Mouse (Mus musculus) hindbrain, embryonic 15.5 days (tissue): ENCODE data around the gene Oprm1. TPM values are rescaled to one million over a fixed set of nuclear protein-coding genes. Genes with fewer than 3 reads are reported as not detected.

Experiments used
- ATAC-seq: fragments of 200-750 bp; cut with Nextera tagmentation; 2 replicates; pipeline ENCODE4 v1.8.0; 2017; ENCODE audit warnings: low read depth, moderate number of reproducible peaks, moderate TSS enrichment; ENCODE audit not compliant: low FRiP score
- H3K27ac ChIP-seq: fragments of 300-500 bp; sonication (generic); replicated peaks from 2 replicates; pipeline ENCODE4 v1.5.1; 2015; ENCODE audit warnings: mild to moderate bottlenecking, inconsistent platforms
- H3K27me3 ChIP-seq: fragments of 300-500 bp; sonication (generic); 2 replicates; pipeline ENCODE4 v1.6.1; 2015; ENCODE audit warnings: control low read depth, inconsistent platforms
- H3K36me3 ChIP-seq: fragments of 300-500 bp; sonication (generic); 2 replicates; pipeline ENCODE4 v1.6.1; 2015; ENCODE audit warnings: control low read depth, inconsistent platforms
- H3K4me1 ChIP-seq: fragments of 300-500 bp; sonication (generic); replicated peaks from 2 replicates; pipeline ENCODE4 v1.6.1; 2015; ENCODE audit warnings: control low read depth, inconsistent platforms
- H3K4me2 ChIP-seq: fragments of 300-500 bp; sonication (generic); 2 replicates; pipeline ENCODE4 v1.6.1; 2015; ENCODE audit warnings: moderate library complexity, mild to moderate bottlenecking, inconsistent platforms
- H3K4me3 ChIP-seq: fragments of 300-500 bp; sonication (generic); 2 replicates; pipeline ENCODE4 v1.5.1; 2015; ENCODE audit warnings: mild to moderate bottlenecking, inconsistent platforms
- H3K9ac ChIP-seq: fragments of 300-500 bp; sonication (generic); 2 replicates; pipeline ENCODE4 v1.6.1; 2015; ENCODE audit warnings: inconsistent platforms
- H3K9me3 ChIP-seq: fragments of 300-500 bp; sonication (generic); 2 replicates; pipeline ENCODE4 v1.6.1; 2016; ENCODE audit warnings: control low read depth, inconsistent platforms
- WGBS: fragments of 180-500 bp; shearing (Covaris S2); methylation state at CpG from one replicate; pipeline ENCODE4 v1.1.7; 2015; 5-methylcytosine and 5-hydroxymethylcytosine counted together
- polyA plus RNA-seq: library from polyadenylated mRNA; unstranded; fragments of >200 nt; fragmentation: Nextera tagmentation; extraction: Ambion mirVana; gene quantifications from 2 replicates; pipeline ENCODE4 v1.2.1, GENCODE M21; 2015

Oprm1 gene
- polyA plus RNA-seq, 1 experiment from 2014 or later, result 2.9 TPM

DNA sequence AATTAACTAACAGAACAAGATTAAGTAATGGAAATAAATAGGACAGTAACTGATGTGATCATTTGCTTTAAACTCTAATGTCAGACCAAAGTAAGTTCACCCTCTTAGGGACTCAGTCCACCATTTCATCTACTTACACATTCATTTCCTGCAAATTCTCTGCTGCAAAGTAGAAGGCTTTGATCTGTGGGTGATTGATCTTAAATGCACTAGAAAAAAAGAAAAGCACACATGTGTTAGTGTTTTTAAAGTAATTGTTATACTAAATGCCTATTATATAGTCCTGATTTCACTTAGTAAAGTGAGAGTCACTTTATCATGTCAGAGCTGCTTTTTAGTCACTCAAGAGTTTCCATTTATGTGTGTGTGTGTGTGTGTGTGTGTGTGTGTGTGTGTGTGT is 196.2 kb downstream of the Oprm1 start:
- H3K27me3 ChIP-seq, result no peaks in the 10 kb centered on the region
- no peaks in the 10 kb centered on the region for H3K4me1 ChIP-seq
- no peak overlapping the region for H3K9ac ChIP-seq
- ATAC-seq, result no peak
- no peak overlapping the region for H3K4me3 ChIP-seq
- no peak overlapping the region for H3K4me2 ChIP-seq
- no peaks in the 10 kb centered on the region for H3K9me3 ChIP-seq
- H3K36me3 ChIP-seq, result no peaks in the 10 kb centered on the region
- no peak overlapping the region for H3K27ac ChIP-seq

GRCm38 (mm10) chr10:6956357-6956756 is 198.1 kb downstream of the Oprm1 start:
- 93% methylated on average over 2 of the region's 2 CpGs for WGBS
- H3K4me2 ChIP-seq, result no peak overlapping the region
- H3K27me3 ChIP-seq, result no peaks in the 10 kb centered on the region
- H3K9me3 ChIP-seq, result no peaks in the 10 kb centered on the region
- H3K9ac ChIP-seq, result no peak overlapping the region
- no peaks in the 10 kb centered on the region for H3K4me1 ChIP-seq
- ATAC-seq, result no peak
- no peaks in the 10 kb centered on the region for H3K36me3 ChIP-seq
- H3K4me3 ChIP-seq, result no peak overlapping the region
- no peak overlapping the region for H3K27ac ChIP-seq

GRCm38 (mm10) chr10:6958791-6959190 is 200.5 kb downstream of the Oprm1 start:
- Histone ChIP-seq H3K9ac (no peak overlapping the region), H3K4me2 (no peak overlapping the region), H3K4me3 (no peak overlapping the region), H3K27me3 (no peaks in the 10 kb centered on the region), H3K9me3 (no peaks in the 10 kb centered on the region), H3K4me1 (no peaks in the 10 kb centered on the region), H3K27ac (no peak overlapping the region), H3K36me3 (no peaks in the 10 kb centered on the region)
- WGBS, result 72% methylated on average over 5 of the region's 5 CpGs
- ATAC-seq, result no peak

- no peak overlapping the region for H3K4me3 ChIP-seq
- ATAC-seq, result peak; percentile 51; the same call in 1 of the 2 replicates
- H3K9me3 ChIP-seq, result no peaks in the 10 kb centered on the region
- no peaks in the 10 kb centered on the region for H3K27me3 ChIP-seq
- no peak overlapping the region for H3K27ac ChIP-seq
- H3K36me3 ChIP-seq, result no peaks in the 10 kb centered on the region
- WGBS, result 69% methylated on average over 8 of the region's 8 CpGs
- no peak overlapping the region for H3K9ac ChIP-seq
- no peaks in the 10 kb centered on the region for H3K4me1 ChIP-seq
- no peak overlapping the region for H3K4me2 ChIP-seq
These were observed 209.4 kb downstream of the Oprm1 start for GRCm38 (mm10) chr10:6967588-6968242.

- no peak for ATAC-seq
- H3K27ac ChIP-seq, result no peak overlapping the region
- H3K4me3 ChIP-seq, result no peak overlapping the region
- no peaks in the 10 kb centered on the region for H3K27me3 ChIP-seq
- H3K4me1 ChIP-seq, result no peaks in the 10 kb centered on the region
- 68% methylated on average over 1 of the region's 1 CpGs for WGBS
- no peaks in the 10 kb centered on the region for H3K9me3 ChIP-seq
- no peak overlapping the region for H3K4me2 ChIP-seq
- no peak overlapping the region for H3K9ac ChIP-seq
- H3K36me3 ChIP-seq, result no peaks in the 10 kb centered on the region
These were observed 210.0 kb downstream of the Oprm1 start for GRCm38 (mm10) chr10:6968334-6968733.

GRCm38 (mm10) chr10:6977843-6978242 is 219.5 kb downstream of the Oprm1 start:
- Histone ChIP-seq H3K4me3 (no peak overlapping the region), H3K9me3 (no peaks in the 10 kb centered on the region), H3K9ac (no peak overlapping the region), H3K27me3 (no peaks in the 10 kb centered on the region), H3K4me1 (peaks cover 9% of the 10 kb centered on the region; the same call in 1 of the 2 replicates), H3K36me3 (no peaks in the 10 kb centered on the region), H3K4me2 (no peak overlapping the region), H3K27ac (no peak overlapping the region)
- WGBS, result 71% methylated on average over 2 of the region's 2 CpGs
- no peak for ATAC-seq

DNA sequence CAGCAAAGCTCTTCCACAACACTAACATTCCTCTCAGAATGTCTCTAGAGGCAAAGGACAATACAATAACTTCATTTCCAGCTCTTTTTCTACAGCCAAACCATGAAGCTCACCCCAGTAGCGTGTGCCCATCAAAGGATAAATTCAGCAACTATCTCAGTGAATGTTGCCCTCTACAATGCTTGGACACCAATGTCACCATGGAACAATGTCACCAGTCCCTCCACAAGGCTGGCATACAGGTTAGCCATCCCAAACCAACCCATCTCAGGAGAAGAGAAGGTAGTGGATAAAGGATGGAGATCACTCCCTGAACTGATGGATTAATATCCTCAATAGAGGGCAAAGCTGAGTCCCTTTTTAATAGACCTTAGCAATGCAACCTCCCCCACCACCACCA is 220.4 kb downstream of the Oprm1 start:
- 100% methylated on average over 1 of the region's 1 CpGs for WGBS
- H3K9me3 ChIP-seq, result no peaks in the 10 kb centered on the region
- no peaks in the 10 kb centered on the region for H3K36me3 ChIP-seq
- H3K27me3 ChIP-seq, result no peaks in the 10 kb centered on the region
- H3K4me2 ChIP-seq, result peak overlapping the region; percentile 56; the same call in 1 of the 2 replicates
- 0 out of 2 replicates have a peak overlapping the region, but pooled peaks have one; percentile 1 for H3K4me3 ChIP-seq
- no peak for ATAC-seq
- H3K27ac ChIP-seq, result no peak overlapping the region
- peaks cover 9% of the 10 kb centered on the region; the same call in 1 of the 2 replicates for H3K4me1 ChIP-seq
- no peak overlapping the region for H3K9ac ChIP-seq

GRCm38 (mm10) chr10:6979216-6979615 is 220.9 kb downstream of the Oprm1 start:
- H3K27ac ChIP-seq, result peak overlapping the region; percentile 69; the same call in 1 of the 2 replicates
- 0 out of 2 replicates have a peak, but pooled peaks have one; percentile 35 for ATAC-seq
- no peaks in the 10 kb centered on the region for H3K36me3 ChIP-seq
- H3K4me1 ChIP-seq, result peaks cover 9% of the 10 kb centered on the region; the same call in 1 of the 2 replicates
- no peak overlapping the region; the same call in 1 of the 2 replicates for H3K9ac ChIP-seq
- H3K4me3 ChIP-seq, result peak overlapping the region; percentile 33
- WGBS, result 47% methylated on average over 7 of the region's 7 CpGs
- H3K27me3 ChIP-seq, result no peaks in the 10 kb centered on the region
- peak overlapping the region; percentile 56 for H3K4me2 ChIP-seq
- H3K9me3 ChIP-seq, result no peaks in the 10 kb centered on the region

DNA sequence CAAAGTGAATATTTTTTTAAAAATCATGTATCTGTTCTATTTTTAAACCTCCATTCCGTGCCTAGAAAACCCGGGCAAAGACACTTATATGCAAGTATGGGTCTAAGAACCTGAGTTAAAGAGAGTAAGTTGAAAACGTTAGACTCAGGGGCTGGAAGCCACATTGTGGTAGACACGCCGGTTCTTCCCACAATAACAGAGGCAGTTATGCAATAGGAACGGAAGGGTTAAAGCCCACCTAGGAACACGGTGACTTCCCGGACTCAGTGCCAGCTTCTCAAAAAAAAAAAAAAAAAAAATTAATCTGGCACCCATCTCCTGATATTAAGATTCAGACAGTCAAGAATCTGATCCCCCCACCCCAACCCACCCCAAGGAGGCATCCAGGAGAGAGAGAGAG is 221.5 kb downstream of the Oprm1 start:
- no peaks in the 10 kb centered on the region for H3K27me3 ChIP-seq
- WGBS, result 40% methylated on average over 8 of the region's 8 CpGs
- no peaks in the 10 kb centered on the region for H3K9me3 ChIP-seq
- peaks cover 9% of the 10 kb centered on the region; the same call in 1 of the 2 replicates for H3K4me1 ChIP-seq
- 0 out of 2 replicates have a peak, but pooled peaks have one; percentile 61 for ATAC-seq
- H3K27ac ChIP-seq, result peak overlapping the region; percentile 69
- no peaks in the 10 kb centered on the region for H3K36me3 ChIP-seq
- H3K4me2 ChIP-seq, result peak overlapping the region; percentile 56
- 0 out of 2 replicates have a peak overlapping the region, but pooled peaks have one; percentile 27 for H3K9ac ChIP-seq
- H3K4me3 ChIP-seq, result peak overlapping the region; percentile 33

DNA sequence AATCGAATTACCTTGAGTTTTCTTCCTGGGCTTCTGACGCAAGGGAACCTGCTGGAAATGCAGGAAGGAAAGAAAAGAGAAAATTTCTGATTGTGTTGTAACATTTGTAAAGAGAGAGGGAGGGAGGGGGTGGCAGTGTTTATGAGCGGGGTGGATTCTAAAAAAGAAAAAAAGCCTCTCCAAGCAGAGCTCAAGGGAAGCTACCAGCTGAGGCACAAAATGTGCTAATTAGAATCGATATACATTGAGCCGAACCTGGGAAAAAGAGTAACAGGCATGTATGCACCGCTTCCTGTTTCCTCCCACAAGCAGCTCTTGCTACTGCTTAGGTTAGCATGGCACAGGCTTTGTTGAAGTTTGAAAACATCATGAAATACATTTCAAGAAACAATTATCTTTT is 221.9 kb downstream of the Oprm1 start:
- Histone ChIP-seq H3K36me3 (no peaks in the 10 kb centered on the region), H3K4me3 (peak overlapping the region; percentile 33), H3K27ac (peak overlapping the region; percentile 69), H3K4me1 (peaks cover 9% of the 10 kb centered on the region; the same call in 1 of the 2 replicates), H3K9ac (0 out of 2 replicates have a peak overlapping the region, but pooled peaks have one; percentile 27), H3K27me3 (no peaks in the 10 kb centered on the region), H3K4me2 (peak overlapping the region; percentile 56), H3K9me3 (no peaks in the 10 kb centered on the region)
- peak; percentile 63; the same call in 1 of the 2 replicates for ATAC-seq
- 22% methylated on average over 6 of the region's 6 CpGs for WGBS

- Histone ChIP-seq H3K36me3 (no peaks in the 10 kb centered on the region), H3K9me3 (no peaks in the 10 kb centered on the region), H3K4me3 (no peak overlapping the region), H3K9ac (no peak overlapping the region), H3K4me1 (peaks cover 9% of the 10 kb centered on the region; the same call in 1 of the 2 replicates), H3K27ac (no peak overlapping the region), H3K27me3 (no peaks in the 10 kb centered on the region), H3K4me2 (no peak overlapping the region)
- no peak for ATAC-seq
- WGBS, result 78% methylated on average over 2 of the region's 2 CpGs
These were observed 224.4 kb downstream of the Oprm1 start for GRCm38 (mm10) chr10:6982751-6983151.

- no peak for ATAC-seq
- Histone ChIP-seq H3K4me3 (no peak overlapping the region), H3K36me3 (no peaks in the 10 kb centered on the region), H3K4me1 (peaks cover 9% of the 10 kb centered on the region; the same call in 1 of the 2 replicates), H3K27me3 (no peaks in the 10 kb centered on the region), H3K9me3 (no peaks in the 10 kb centered on the region), H3K9ac (no peak overlapping the region), H3K4me2 (no peak overlapping the region), H3K27ac (no peak overlapping the region)
- 97% methylated on average over 2 of the region's 2 CpGs for WGBS
These were observed 225.1 kb downstream of the Oprm1 start for GRCm38 (mm10) chr10:6983431-6983830.
